Mouse (Mus musculus) kidney, postnatal 0 days (tissue): ENCODE results near the gene Inpp5b. TPM values are rescaled to one million over a fixed set of nuclear protein-coding genes. Genes with fewer than 3 reads are reported as not detected.

Experiments
- ATAC-seq: fragments of 200-750 bp; cut with Nextera tagmentation; replicated peaks from 2 replicates; pipeline ENCODE4 v1.8.0; 2017; ENCODE audit warnings: low read depth, moderate number of reproducible peaks, moderate TSS enrichment, moderate library complexity; ENCODE audit not compliant: low FRiP score
- DNase-seq: peaks from one replicate; pipeline ENCODE4 v3.0.0-alpha.2; 2016; ENCODE audit warnings: low spot score
- H3K27ac ChIP-seq: fragments of 300-500 bp; sonication (generic); 2 replicates; pipeline ENCODE4 v1.5.1; 2014; ENCODE audit warnings: mild to moderate bottlenecking
- H3K27me3 ChIP-seq: fragments of 300-500 bp; sonication (generic); 2 replicates; pipeline ENCODE4 v1.6.1; 2014; ENCODE audit warnings: low read length, mixed read lengths; ENCODE audit not compliant: insufficient read depth
- H3K36me3 ChIP-seq: fragments of 300-500 bp; sonication (generic); 2 replicates; pipeline ENCODE4 v1.6.1; 2014; ENCODE audit warnings: low read length, mixed read lengths; ENCODE audit not compliant: insufficient read depth
- H3K4me1 ChIP-seq: fragments of 300-500 bp; sonication (generic); replicated peaks from 2 replicates; pipeline ENCODE4 v1.6.1; 2014; ENCODE audit warnings: antibody characterized with exemption, low read length, mixed read lengths; ENCODE audit not compliant: insufficient read depth
- H3K4me2 ChIP-seq: fragments of 300-500 bp; sonication (generic); 2 replicates; pipeline ENCODE4 v1.6.1; 2014; ENCODE audit warnings: mild to moderate bottlenecking, low read length, moderate library complexity, mixed read lengths
- H3K4me3 ChIP-seq: fragments of 300-500 bp; sonication (generic); replicated peaks from 2 replicates; pipeline ENCODE4 v1.5.1; 2014; ENCODE audit warnings: low read depth, low read length
- H3K9ac ChIP-seq: fragments of 300-500 bp; sonication (generic); 2 replicates; pipeline ENCODE4 v1.6.1; 2014; ENCODE audit warnings: low read depth, low read length
- H3K9me3 ChIP-seq: fragments of 300-500 bp; sonication (generic); replicated peaks from 2 replicates; pipeline ENCODE4 v1.6.1; 2016; ENCODE audit warnings: low read length, inconsistent platforms, mixed read lengths
- CTCF ChIP-seq: IDR thresholded peaks from 2 replicates; pipeline ENCODE4 v1.5.1; 2016; ENCODE audit warnings: antibody characterized with exemption, low read depth, mild to moderate bottlenecking, moderate library complexity
- WGBS: fragments of 180-500 bp; shearing (Covaris S2); extraction: QIAGEN DNeasy Blood & Tissue Kit; methylation state at CpG from one replicate; pipeline ENCODE4 v1.1.7; 2014; 5-methylcytosine and 5-hydroxymethylcytosine counted together
- polyA plus RNA-seq: library from polyadenylated mRNA; unstranded; fragments of >200 nt; fragmentation: Nextera tagmentation; extraction: Ambion mirVana; gene quantifications from 2 replicates; pipeline ENCODE4 v1.2.1, GENCODE M21; 2015

Inpp5b gene
- polyA plus RNA-seq, 1 experiment from 2014 or later: 21.8 TPM

GRCm38 (mm10) chr4:124782395-124782794, 40.7 kb downstream of the Inpp5b start:
- WGBS: 92% methylated on average over 8 of the region's 8 CpGs
- Histone ChIP-seq H3K9me3 (no peaks in the 10 kb centered on the region), H3K4me2 (no peak overlapping the region), H3K27ac (no peak overlapping the region), H3K9ac (no peak overlapping the region), H3K36me3 (peaks cover 23% of the 10 kb centered on the region; the same call in 1 of the 2 replicates), H3K27me3 (no peaks in the 10 kb centered on the region), H3K4me1 (no peaks in the 10 kb centered on the region), H3K4me3 (no peak overlapping the region)
- no peak for ATAC-seq
- DNase-seq: no peak
- no peak for TF ChIP-seq CTCF

GRCm38 (mm10) chr4:124783937-124784336, 42.3 kb downstream of the Inpp5b start:
- whole genome bisulfite sequencing: 48% methylated on average over 8 of the region's 8 CpGs
- no peaks in the 10 kb centered on the region for H3K27me3 ChIP-seq
- no peaks in the 10 kb centered on the region for H3K9me3 ChIP-seq
- ATAC-seq: no peak
- H3K36me3 ChIP-seq: peaks cover 26% of the 10 kb centered on the region
- DNase-seq: peak; percentile 67
- no peak overlapping the region for H3K27ac ChIP-seq
- H3K9ac ChIP-seq: no peak overlapping the region
- H3K4me3 ChIP-seq: no peak overlapping the region
- no peak for TF ChIP-seq CTCF
- H3K4me1 ChIP-seq: no peaks in the 10 kb centered on the region
- no peak overlapping the region for H3K4me2 ChIP-seq

DNA sequence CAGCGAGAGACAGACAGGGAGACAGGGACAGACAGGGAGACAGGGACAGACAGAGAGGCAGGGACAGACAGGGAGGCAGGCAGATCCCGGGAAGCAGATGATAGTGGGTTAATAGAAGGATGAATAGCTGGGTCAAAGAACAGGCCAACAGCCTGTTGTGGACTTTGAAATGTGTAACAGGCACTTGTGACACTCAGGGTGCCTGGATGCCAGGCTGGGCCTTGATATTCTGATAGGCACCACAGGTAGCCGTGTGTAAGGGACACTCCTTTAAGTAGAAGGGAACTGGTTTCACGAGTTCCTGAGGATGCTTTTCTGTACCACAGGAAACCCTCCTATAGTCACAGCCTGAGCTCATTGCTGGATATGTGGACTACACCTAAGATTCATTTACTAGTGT, 48.4 kb downstream of the Inpp5b start:
- Histone ChIP-seq H3K4me1 (no peaks in the 10 kb centered on the region), H3K4me2 (no peak overlapping the region), H3K9ac (no peak overlapping the region), H3K4me3 (no peak overlapping the region), H3K36me3 (peaks cover 67% of the 10 kb centered on the region), H3K27ac (no peak overlapping the region), H3K27me3 (no peaks in the 10 kb centered on the region), H3K9me3 (no peaks in the 10 kb centered on the region)
- DNase-seq: no peak
- 72% methylated on average over 4 of the region's 4 CpGs for WGBS
- TF ChIP-seq CTCF: no peak
- no peak for ATAC-seq

GRCm38 (mm10) chr4:124792114-124792513, 50.5 kb downstream of the Inpp5b start:
- 89% methylated on average over 8 of the region's 8 CpGs for WGBS
- DNase-seq: no peak
- no peaks in the 10 kb centered on the region for H3K9me3 ChIP-seq
- no peaks in the 10 kb centered on the region for H3K27me3 ChIP-seq
- H3K27ac ChIP-seq: no peak overlapping the region
- no peak overlapping the region for H3K4me2 ChIP-seq
- peaks cover 59% of the 10 kb centered on the region for H3K36me3 ChIP-seq
- ATAC-seq: no peak
- no peak for TF ChIP-seq CTCF
- no peaks in the 10 kb centered on the region for H3K4me1 ChIP-seq
- H3K9ac ChIP-seq: no peak overlapping the region
- H3K4me3 ChIP-seq: no peak overlapping the region

DNA sequence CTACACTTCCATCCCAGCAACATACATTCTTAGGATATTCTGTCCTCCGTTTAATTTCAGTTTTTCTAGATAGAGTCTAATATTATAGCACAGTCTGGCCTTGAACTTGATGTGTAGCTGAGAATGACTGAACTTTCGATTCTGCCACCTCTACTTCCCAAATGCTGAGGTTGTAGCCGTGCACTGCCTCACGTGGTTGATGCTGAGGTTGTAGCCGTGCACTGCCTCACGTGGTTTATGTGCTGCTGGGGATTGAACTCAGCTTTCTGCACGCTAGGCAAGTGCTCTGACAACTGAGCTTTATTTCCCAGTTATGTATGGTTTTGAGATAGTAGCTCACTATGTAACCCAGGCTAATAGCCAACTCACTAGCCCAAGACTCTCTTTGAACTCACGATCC, 54.5 kb downstream of the Inpp5b start:
- no peak for ATAC-seq
- peaks cover 52% of the 10 kb centered on the region for H3K36me3 ChIP-seq
- 96% methylated on average over 8 of the region's 8 CpGs for WGBS

DNA sequence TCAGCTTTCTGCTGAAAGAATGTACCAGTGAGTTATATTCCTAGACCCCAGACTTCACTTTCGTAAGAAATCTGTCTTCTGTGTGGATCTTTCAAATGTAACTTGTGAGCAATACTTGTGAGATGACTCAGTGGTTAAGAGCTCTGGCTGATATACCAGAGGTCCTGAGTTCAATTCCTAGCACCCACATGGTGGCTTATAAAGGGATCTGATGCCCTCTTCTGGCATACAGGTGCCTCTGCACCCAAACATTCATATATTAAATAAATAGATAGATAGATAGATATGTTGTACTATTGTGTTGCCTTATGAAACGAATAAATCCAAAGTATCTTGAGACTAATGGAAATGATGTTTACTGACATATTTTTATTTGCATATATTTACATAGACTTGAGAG, 55.3 kb downstream of the Inpp5b start:
- H3K27me3 ChIP-seq: no peaks in the 10 kb centered on the region
- H3K4me3 ChIP-seq: no peak overlapping the region
- no peak overlapping the region for H3K9ac ChIP-seq
- H3K4me2 ChIP-seq: no peak overlapping the region
- no peak for DNase-seq
- peaks cover 44% of the 10 kb centered on the region for H3K36me3 ChIP-seq
- ATAC-seq: no peak
- no peaks in the 10 kb centered on the region for H3K9me3 ChIP-seq
- H3K4me1 ChIP-seq: no peaks in the 10 kb centered on the region
- TF ChIP-seq CTCF: peak; percentile 38; the same call in 1 of the 2 replicates
- 90% methylated on average over 2 of the region's 2 CpGs for WGBS
- H3K27ac ChIP-seq: no peak overlapping the region

More for the DNA sequence above, 54.5 kb downstream of the Inpp5b start:
- H3K4me2 ChIP-seq: no peak overlapping the region
- no peak for DNase-seq
- TF ChIP-seq CTCF: no peak
- no peak overlapping the region for H3K4me3 ChIP-seq
- no peak overlapping the region for H3K27ac ChIP-seq
- no peaks in the 10 kb centered on the region for H3K4me1 ChIP-seq
- H3K9me3 ChIP-seq: no peaks in the 10 kb centered on the region
- no peak overlapping the region for H3K9ac ChIP-seq
- H3K27me3 ChIP-seq: no peaks in the 10 kb centered on the region
